Mouse (Mus musculus): ENCODE measurements around the gene Atg10. TPM values are rescaled to one million over a fixed set of nuclear protein-coding genes. Genes with fewer than 3 reads are reported as not detected.

The Atg10 gene
- total RNA-seq, 2 experiments from 2014 or later: 30.1 to 33.4 TPM

DNA sequence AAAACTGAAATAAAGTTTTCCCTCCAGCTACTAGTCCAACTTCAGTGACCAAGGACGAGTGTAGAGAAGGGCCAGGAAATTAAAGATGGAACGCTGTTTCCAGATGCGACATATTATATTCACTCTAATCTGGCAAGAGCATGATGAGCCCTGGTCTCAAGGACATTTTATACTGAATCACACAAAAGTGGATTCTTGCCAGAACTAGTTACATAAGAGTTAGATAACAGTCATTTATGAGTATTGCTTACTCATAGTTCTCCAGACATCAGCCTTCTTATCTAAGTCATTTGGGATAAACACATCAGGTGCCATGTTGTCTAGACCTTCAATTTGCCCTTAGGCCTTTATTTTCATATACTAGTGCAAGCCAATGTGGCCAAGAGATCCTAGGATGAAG, 108.9 kb downstream of the Atg10 start:
- no peak for DNase-seq

DNA sequence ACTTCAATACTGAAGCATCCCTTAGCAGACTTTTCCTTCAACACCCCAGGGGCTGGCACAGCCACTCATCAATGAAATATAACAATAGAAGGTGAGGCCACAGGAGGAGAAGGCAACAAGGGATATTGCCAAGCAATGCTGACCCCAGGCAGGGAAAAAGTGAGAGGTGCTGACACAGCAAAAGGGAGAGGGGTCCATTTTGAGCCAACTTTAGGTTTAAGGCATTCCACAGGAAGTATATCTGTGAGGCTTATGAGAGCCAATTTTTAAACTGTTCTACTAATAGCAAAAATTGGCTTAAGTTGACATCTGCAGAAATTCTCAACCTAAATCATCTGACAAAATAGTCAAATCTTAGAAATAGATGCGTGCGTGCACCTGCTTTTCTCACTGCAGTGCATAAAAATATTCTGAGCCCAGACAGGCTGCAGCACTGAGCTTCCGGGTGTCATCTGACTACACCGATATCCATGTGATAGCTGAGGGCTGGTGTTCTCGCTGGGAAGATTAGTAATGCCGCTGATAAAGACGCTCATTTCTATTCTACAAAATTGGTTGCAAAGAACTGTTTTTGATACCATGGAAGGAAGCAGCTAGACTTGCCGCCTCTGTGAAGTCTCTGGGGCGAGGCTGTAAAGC, 116.3 kb downstream of the Atg10 start:
- DNase-seq: no peak

DNA sequence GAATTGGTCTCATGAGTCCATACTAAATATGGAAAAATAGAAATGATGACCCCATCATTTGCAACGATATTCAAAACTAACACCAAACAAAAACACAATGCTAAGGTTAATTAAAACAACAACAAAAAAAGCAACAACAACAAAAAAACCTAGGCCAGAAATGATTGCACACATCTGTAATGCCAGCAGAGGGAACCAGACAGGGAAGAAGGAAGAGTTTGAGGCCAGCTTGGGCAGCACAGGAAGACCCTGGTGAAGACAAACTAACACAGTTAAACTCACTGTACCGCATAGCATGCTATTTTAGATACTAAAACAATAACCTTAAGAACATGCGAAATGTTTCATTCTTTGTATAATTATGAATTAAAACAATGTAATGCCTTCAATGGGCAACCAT, 121.5 kb downstream of the Atg10 start:
- DNase-seq: no peak

DNA sequence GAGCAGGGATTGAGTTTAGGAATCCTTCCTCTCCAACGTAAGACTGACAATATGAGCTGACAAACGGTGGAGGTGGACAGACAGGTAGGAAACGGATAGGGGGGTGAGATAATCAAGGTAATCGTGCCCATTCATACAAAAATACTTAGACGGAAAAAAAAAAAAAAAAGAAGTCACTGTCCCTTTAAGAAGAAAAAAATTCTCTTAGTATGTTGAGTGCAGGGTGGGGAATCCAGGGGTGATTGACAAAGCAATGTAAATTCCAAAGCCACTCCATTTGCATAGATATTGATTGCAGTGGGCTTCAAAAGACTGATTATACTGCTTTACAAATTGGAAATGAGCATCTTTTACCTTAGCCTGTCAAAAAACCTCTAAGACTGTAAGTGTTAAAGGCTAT, 123.4 kb downstream of the Atg10 start:
- no peak for DNase-seq

DNA sequence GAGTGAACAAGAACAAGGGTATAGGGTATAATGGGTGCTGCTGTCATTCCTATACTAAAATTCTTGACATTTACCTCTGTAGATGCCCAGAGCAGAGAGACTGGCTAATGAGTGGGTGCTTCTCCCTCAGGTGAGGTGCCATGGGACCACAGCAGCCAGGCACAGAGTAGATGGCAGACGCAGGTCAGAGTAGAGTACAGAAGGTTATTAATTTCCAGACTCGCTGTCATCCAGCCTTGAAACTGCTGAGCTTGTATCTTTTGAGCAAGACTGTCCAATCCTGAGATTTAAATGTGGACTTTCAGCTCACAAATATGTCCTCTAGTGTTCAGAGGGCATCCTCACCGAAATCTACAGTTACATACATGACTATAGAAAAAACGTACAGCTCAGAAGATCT, 128.9 kb downstream of the Atg10 start:
- no peak for DNase-seq

DNA sequence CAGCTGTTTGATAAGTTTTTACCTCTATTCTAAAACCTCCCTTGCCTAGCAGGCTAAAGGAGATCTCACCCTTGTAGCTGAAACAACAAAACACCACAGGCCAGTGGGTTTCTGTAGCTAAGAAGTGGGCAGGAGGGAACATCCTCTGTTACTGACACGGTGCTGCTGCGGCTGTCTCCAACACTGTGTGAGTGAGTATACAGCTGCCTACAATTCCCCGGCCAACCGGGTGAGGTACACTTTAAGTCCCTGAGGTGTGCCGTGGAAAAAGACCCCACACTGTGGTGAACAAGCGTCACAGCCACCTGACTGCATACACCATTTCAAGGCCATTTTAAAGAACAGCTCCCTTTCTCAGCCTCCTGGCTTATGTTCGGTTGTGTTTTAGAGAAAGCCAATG, 129.6 kb downstream of the Atg10 start:
- peak in 1 of 2 experiments; percentile 6 for DNase-seq

DNA sequence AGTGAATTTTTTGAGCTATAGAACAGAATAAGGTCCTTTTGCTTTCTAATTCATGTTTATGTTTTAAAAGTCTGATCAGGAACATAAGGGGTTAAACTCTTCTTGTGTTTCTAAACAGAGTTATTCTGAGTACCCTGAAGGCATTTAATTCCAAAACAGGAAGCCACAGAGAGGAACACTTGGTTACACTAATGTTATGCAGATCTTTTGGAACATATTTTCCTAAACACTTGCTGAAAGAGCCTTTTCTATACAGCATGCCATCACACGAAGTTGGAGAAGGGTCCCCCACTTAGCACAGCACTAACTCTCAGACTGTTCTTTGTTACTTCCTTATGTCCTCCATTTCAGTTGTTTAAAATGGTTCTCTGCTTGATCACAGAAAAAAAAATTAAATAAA, 130.2 kb downstream of the Atg10 start:
- DNase-seq: peak in 1 of 2 experiments; percentile 9

DNA sequence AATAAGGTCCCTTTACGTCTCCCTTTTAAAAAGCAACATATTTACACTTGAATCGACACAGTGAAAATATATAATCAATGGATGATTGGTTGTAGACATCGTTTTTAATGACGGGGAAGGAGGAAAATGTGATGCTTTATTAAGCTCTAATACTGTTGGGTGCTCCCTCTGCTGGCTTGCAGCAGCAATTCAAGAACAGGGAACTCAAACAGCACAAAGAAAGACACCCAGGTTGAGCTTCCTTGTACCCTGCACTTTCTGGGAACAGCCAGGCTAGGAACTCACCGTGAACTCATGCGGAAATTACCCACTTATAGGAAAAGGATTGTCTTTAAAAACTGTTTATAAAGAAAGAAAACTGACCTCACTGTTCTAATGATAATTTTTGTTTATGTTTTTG, 130.6 kb downstream of the Atg10 start:
- DNase-seq: peak; percentile 37 to 42

DNA sequence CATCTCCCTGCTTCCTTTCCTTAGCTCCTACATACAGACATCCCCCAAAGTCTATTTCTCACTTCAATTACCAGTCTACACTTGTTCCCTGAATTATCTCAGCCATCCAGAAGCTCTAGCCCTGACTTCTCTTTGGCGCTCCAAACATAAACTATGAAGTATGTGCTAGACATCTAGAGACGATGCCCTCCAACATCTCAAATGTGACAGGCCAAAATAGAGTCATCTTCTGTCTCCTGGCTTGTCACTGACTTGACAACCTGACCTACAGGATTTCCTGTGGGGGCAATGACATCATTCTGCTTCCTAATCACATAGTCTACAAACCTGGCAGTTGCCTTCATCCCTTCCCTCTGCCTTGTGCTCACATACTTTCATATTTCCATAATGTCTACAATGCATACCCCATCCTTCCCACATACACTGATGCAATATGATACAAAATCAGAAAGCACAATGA, 132.0 kb downstream of the Atg10 start:
- no peak for DNase-seq

DNA sequence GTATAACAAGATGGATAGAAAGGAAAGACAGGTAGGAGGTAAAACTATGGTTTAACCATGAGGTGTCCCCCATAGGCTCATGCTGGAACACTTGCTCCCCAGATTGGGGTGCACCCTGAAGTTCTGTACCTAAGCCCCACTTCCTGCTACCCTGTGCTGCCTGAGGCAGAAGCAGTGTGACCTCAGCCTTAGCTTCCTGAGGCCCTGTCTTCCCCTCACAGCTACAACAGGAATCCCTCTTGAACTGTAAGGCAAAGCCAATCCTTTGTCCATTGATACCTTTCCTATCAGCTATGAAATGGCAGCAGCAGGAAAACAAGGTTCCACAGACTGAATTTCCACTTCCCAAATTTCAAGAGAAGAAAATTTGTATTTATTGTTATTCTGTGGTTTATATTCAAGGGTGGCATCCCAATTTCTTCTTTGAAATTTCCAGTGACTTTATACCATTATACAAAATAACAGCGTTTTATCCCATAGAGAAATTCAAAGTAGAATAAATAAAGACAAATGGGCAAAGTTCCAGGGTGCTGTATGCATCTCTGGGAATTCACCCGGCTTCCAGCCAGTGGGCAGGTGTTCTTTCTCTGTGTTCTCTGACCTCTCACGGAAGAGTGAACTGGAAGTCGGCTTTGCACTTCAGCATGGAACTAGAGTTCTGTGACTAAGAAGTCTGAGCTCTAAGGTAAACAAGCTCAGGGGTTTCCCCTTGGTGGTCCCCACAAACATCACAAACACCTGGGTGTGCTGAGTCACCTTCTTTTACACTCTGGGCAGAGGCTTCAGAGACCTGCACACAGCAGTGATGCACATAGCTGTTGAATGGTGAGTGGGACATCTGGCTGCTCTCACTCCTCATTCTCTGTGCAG, 132.7 kb downstream of the Atg10 start:
- no peak for DNase-seq

DNA sequence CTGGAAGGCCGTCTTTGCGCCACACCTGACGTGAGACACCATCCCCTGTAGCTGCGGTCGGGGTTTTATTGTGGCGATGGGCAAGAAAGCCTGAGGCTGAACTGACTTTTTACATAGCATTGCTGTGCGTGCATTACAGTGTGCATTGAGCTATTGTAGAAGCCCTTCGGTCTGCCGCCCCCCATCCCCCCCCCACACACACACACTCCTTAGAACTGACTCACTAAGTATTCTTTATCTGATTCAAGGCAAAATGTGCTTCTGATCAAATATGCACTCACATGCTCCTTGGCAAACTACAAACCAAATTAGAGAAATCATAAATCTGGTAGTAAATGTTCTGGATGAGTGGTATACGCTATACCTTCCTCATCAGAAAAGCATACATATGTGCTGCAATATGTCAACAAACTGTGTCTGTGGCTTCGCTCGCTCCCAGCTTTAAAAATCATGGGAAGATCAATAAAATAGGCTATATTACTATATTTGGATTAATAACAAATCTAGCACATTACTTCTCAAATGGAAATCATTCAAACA, 137.3 kb downstream of the Atg10 start:
- no peak for DNase-seq

DNA sequence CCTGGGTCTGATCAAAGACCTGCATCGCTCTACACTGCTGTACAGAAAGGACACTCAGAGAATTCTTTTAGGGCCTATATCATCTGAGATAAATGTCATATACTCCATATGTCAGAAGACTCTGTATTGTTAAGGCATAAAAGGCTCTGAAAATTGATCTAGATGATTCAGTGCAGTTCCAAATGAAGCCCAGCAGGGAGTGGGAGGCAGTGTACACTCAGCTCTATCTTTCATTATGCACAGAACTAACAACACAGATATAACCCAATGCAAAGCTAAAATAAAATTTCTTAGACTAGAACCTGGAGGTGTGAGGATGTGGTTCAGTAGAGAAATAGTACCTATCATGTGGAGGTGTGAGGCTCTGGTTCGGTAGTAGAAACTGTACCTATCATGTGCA, 151.4 kb downstream of the Atg10 start:
- DNase-seq: no peak

DNA sequence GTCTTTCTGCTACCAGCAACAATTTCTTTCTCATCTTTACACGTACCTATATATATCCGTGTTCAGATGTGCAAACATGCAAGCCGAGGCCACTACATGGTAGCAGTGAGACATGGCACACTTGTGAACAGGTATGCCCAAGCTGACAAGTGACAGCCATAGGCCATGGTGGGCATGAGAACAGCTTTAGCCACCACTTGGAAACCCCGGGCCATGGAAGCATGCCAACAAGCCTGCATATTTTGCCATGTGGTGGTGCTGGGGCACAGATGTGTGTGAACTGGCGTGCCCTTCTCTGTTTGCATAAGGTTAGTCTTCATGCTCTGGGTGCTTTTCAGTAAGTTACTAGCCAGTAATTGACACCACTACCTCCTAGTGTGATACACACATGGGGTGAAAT, 162.9 kb downstream of the Atg10 start:
- no peak for DNase-seq

DNA sequence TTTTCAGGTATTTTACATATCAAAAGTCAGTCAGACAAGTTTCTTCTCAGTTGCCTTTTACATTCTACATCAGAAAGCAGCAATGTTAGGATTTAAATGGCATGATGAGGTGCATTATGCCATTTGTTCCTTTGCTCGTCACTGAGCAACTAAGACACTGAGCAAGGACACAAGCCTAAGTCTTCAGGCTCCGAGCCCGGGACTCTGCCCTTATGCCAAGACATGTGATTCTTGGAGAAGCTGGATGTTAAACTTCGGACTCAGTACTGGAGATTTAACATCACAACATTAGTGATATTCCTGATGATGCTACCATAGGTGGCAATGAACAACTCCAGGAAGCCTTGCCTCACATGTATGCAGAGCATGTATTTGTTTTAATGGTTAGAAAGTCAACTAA, 175.6 kb downstream of the Atg10 start:
- no peak for DNase-seq

DNA sequence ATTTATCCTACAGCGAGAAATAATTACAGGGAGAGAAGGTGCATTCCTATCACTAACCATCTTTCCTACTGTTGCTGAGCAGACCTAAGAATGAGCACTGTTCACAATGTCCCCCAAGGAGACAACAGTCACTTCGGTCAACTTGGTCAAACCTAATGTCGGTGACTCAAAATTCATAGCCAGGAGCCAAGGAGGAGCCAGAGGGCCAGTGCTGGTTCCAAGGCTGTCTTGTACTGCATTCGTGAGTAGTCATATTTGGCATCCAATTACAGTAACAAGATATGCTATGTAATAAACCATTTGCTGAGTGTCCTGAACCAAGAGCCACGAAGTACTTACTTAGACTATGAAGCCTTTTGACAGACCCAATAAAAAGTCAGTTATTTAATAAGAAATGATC, 176.9 kb downstream of the Atg10 start:
- DNase-seq: no peak

DNA sequence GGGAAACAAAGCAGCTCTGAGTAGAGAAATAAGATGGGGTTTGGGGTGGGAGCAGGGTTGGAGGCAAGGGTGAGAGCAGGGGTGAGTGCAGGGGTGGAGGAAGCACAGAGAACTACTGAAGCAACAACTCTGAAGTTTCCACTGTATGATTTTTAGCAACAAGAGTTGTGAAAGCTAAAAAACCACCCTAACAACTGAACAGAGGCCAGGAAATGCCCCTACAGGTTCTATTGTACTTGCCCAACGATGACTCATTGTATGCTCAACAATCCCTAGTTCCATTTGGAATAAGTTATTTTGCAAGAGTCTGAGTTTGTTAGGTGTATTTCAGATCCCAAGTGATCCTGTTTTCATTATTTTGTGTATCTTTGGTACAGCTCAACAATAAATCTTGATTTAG, 182.5 kb downstream of the Atg10 start:
- no peak for DNase-seq

DNA sequence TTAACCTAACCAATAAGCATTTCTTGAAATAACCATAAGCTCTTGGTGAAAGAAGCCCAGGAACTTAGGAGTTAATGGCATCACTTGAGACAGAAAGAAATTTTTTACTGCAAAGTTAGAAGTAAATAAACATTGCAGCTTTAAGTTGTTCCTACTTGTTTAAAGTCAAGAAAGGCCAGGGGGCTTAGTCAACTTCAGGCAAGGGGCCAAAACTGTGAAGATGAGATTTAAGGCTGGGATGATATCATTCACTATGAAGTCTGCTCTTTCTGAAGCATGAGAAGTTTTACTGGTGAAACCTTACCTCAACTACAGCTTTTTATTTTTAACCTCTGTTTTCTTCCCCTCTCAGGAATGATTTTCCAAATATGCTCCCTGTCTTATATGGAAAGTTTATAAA, 183.3 kb downstream of the Atg10 start:
- DNase-seq: no peak

DNA sequence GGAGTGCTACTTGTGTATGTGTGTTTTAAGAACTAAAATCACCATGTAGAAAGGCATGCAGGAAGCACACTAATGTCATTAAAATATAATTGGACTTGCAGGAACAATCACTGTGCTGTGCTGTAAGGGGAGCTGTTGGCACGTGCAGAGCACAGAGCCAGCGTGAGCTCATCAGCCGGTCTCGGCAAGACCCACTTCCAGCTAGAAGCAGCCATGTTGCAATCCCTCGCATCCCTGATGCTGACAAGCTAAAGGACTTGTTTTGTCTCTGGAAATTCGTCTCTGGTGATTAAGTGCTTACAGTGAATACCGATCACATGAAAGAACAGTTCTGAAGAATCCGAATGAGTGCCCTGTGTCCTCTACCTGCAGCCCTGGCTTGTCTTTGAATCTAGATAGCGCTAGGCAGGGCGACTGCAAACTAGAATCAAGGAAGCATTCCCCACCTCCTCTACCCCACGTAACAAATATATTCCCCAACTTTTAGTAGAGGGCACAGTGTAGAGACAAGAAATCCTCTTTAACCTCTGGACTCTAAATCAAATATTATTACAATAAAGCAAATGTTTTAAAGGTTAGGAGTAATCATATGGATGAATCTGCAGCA, 184.5 kb downstream of the Atg10 start:
- peak; percentile 10 to 29 for DNase-seq

DNA sequence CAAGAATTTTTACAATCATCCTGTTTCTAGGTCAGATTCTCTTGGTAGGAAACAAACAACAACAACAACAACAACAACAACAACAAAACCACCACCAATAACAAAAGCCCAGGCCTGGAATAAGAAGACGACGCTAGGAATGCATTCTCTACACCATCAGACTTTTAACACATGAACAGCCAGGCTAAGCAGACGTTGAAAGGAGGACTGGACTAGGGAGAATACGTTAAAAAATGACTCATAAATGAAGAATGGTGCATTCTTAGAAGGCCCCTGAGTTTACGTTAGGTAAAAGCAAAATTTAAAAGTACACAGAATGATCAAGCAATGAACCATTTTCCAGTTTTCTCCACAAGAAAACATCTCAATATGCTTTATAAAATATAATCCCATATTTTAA, 185.1 kb downstream of the Atg10 start:
- DNase-seq: no peak

DNA sequence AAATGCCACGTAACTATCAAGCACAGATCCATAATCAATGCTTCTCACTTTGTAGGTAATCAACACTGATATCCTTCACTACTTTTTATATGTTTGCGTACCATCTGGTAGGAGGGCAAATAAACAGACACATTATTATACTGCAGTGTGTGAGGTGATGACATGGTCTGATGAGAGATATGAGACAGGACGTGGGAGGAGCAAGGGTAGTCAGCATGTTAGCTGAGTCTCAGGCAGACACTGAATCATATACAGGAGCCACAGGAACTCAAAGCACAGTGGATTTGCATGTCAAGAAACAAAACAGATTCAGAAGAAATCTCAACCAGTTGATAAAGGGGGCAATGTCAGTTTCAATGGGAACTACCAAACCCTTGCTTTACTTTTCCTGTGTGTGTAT, 185.7 kb downstream of the Atg10 start:
- no peak for DNase-seq

DNA sequence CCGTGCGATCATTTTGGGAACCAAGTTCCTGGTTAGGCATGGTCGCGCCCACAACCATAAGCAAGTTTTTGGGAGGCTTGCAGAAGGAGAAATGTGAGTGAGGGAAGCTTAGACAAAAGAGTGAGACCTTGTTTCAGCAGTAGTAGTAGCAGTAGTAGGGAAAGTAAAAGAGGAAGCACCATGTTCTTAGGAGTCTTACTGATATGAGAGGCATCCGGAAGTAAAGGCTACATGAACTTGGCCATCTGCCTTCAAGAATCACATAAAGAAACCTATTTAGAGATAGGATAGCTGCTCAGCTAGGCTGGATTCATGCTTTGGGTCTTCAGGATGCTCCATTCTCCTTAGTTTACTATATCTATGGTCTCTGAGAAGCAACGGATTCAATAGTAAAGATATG, 186.4 kb downstream of the Atg10 start:
- DNase-seq: no peak

DNA sequence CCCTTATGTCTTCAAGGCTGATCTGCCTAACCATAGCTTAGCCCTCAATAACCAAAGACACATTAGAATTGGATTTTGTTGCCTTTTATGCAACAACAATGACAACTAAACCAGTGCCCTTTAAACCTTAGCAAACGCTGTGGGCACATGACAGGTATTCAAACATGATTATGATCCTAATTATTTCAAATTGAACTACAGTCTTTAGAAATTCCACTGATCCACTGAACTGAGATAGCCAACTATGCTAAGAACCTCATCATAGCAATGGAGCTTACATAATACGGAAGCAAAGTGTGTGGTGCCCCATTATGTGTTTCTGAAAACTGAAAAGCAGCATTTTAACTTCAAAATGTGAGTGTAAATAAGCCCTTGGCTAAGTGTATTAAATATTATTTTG, 191.9 kb downstream of the Atg10 start:
- no peak for DNase-seq

DNA sequence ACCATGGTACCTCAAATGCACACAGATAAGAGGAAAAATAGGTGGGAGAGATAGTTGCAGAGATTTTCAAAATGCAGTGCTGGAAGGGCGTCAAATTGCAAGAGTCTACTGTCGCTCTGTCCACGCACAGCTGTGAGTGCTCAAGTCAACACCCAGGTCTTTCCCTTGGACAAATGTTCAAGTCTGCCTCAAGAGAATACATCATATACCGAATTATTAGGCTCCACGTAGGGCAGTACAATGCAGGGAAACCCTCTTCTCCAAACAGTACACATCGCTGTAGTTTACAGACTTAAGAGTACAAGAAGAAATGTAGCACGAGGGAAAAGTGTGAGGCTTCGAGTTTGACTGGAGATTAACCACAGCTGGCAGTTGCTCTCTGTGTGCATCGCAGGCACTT, 200.3 kb downstream of the Atg10 start:
- DNase-seq: no peak
